Mouse (Mus musculus) adrenal gland, adult 8-10 months (tissue): ENCODE results near the gene G2e3. TPM values are rescaled to one million over a fixed set of nuclear protein-coding genes. Genes with fewer than 3 reads are reported as not detected.
A peak's percentile ranks its signal among the peaks of the same experiment; 100 is the strongest.

Experiments used
- DNase-seq: peaks from one replicate; pipeline ENCODE4 v3.0.0; 2022
- total RNA-seq, 4 experiments: library from RNA; stranded (reverse); gene quantifications; 2 replicates each; pipeline ENCODE4 v1.2.4; 2022

G2e3 gene
- 10 to 100 TPM in 1 of 4 experiments, 1 to 10 TPM in 3; 6.7 to 16.4 (median 9.2) TPM for total RNA-seq

GRCm38 (mm10) chr12:51347988-51348697 lies at the start of gene G2e3:
Gene G2e3, plus strand, starts transcription at chr12:51348061.
- DNase-seq, result peak; percentile 86

- no peak for DNase-seq
Observed at GRCm38 (mm10) chr12:51323604-51324003, 24.3 kb upstream of the G2e3 start.

- DNase-seq, result no peak
Observed at GRCm38 (mm10) chr12:51326819-51327218, 21.0 kb upstream of the G2e3 start.

- DNase-seq, result no peak
Observed at GRCm38 (mm10) chr12:51337014-51337413, 10.8 kb upstream of the G2e3 start.

DNA sequence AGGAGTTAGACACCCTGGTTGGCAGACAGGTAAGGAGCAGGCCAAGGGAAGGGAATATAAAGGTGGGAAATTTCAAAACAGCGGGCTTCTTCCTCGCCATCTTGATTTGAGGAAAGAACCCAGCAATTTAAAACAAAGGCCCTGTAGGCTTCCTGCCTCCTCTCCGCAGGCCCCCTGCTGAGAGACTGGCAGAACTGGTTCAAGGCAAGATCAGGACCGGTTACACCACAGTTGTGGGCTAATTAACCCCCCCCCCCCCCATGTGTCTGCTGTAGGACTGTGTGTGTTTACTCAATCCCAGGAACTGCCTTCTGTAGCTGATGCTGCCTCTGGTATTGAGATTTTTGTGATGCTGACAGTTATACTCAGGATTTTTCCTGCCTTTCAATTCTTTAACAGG lies 1.7 kb upstream of the G2e3 start:
- DNase-seq, result no peak

DNA sequence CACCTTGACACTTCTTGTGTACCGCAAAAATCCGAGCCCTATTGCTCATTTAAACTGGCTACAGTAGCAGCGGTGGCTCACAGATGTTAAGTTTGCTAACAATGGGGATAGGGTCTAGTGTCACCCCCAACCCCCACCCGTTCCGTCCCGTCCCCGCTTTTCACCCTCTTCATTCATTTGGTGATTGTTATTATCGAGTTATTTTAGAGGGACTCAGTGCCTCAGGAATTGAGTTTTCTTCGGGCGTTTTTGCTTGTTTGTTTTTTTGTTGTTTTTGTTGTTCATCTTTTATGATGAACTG lies 787 bp downstream of the G2e3 start:
- DNase-seq, result no peak

GRCm38 (mm10) chr12:51355296-51355695 lies 7.4 kb downstream of the G2e3 start:
- DNase-seq, result no peak

GRCm38 (mm10) chr12:51361294-51361693 lies 13.4 kb downstream of the G2e3 start:
- DNase-seq, result no peak

DNA sequence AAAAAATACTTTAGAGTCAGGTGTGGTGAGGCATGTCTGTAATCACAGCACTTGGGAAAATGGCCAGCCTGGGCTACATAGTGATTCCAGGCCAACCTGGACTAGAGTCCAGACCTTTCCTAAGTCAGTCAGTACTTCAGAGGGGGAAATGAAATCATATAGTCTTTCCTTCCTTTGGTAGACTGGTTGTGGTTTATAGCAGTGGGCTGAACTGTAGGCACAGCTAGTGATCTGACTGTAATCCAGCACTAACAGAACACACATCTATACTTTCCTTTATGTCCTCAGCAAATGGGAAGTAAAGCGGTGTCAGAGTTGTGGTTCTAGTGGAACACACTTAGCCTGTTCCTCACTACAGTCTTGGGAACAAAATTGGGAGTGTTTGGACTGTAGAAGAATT lies 15.0 kb downstream of the G2e3 start:
- DNase-seq, result no peak

- no peak for DNase-seq
Observed at GRCm38 (mm10) chr12:51368504-51368903, 20.6 kb downstream of the G2e3 start.

DNA sequence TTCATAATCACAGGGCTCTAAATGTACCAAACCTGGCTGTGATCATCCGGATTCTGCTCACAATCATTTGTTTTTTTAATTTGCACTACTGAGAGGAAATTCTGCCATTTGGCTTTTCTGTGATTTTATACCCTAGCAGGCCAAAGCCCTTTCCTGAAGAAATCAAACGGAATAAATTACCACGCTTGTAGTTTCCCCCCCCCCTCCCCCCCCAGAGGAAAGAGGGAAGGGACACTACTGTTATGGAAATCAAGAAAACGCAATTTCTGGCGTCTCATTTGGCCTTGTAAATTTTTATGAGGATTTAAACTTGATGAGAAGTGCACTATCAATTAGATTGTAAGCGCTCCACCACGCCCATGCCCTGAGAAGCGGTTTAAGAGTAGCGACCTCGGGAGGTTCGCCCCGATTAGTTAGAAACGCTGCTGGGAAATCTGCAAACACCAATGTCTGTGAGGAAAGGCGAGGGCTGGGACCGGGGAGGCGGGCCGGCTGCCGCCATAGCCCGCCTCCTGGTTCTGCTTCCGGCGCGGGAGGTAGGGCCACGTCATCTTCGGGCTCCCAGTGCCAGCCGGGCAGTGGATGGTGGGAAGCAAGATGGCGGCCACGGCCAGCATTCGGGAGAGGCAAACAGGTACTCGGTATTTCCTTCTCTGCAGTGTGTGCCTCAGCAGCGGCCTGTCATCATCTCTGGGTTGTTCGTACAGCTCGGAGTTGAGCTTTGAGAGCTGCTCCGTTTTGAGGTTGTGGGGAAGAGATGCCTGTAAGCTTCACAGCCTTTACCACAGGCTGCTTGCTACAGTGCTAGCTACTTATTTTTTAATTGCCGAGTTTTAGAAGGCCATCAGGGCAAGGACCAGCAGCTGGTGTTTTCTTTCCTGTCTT lies 29.4 kb downstream of the G2e3 start, which contains the start of gene Scfd1:
TSS of gene Scfd1 (plus strand) at position 508 of the 885 bp plus-strand sequence.
- DNase-seq, result peak; percentile 92

DNA sequence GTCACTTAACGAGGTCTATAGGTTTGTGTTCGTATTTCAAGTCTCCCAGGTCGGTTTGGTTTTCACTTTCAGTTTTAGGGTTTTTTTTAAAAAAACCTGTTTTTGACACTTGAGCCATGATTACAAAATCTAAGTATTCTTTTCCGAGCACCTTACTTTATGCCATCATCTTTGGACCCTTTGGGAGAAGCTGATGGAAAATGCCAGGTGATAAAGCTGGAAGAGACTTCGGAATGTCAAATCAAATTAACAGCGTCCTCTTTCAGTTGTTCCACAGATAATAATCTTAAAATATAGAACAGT lies 30.0 kb downstream of the G2e3 start:
- no peak for DNase-seq

DNA sequence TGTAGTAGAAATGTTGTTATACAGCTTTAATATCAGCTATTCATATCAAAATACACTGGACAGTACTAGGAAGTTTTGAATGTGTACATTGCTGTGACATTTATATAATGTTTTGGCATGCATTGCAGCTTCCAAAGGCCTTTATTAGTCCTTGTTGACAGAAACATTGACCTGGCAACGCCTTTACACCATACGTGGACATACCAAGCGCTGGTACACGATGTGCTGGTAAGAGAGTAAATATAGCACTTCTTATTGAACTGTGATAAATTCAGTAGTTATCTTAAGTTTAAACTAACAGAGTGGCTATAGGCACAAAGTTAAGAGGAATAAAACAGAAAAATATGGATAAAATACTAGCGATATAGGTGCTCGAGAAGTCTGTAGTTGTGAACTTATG lies 52.0 kb downstream of the G2e3 start:
- no peak for DNase-seq

- no peak for DNase-seq
Observed at GRCm38 (mm10) chr12:51402060-51402698, 54.3 kb downstream of the G2e3 start.

GRCm38 (mm10) chr12:51403987-51404586 lies 56.2 kb downstream of the G2e3 start:
- DNase-seq, result no peak

DNA sequence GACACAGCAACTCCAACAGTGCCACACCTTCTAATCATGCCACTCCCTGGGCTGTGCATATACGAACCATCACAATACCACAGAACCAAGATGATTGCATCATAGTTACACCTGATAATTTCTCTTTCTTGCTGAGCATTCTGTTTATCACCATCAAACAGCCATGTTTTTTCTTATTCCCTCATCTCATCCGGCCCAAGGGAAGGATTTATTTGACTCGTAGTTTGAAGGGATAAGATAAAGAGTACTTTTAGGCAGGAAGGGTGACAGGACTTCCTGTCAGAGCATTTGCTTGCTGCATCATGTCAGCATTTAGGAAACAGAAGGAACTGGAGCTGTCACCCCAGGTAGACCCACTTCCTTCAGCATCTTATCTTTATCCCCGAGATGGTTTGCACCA lies 63.5 kb downstream of the G2e3 start:
- DNase-seq, result no peak

Other genes with a start within 250 kb of the G2e3 start
- gene Scfd1, start 29.4 kb downstream of the G2e3 start, total RNA-seq, result 10 to 100 TPM; 73.6 to 80.6 (median 77.0) TPM
- gene Coch, start 245.3 kb downstream of the G2e3 start, total RNA-seq, result 1 to 10 TPM in 2 of 4 experiments, under 1 TPM in 2; 0.12 to 8.4 (median 2.1) TPM